Mouse (Mus musculus) ES-Bruce4 (cell line): Measurements from ENCODE around the gene Fam207a.

ENCODE experiments used
- CTCF ChIP-seq: IDR thresholded peaks from one replicate; pipeline ENCODE4 v1.8.1; 2011; ENCODE audit warnings: low read depth, low read length
- POLR2A ChIP-seq: IDR thresholded peaks from one replicate; pipeline ENCODE4 v1.8.1; 2011; ENCODE audit warnings: low read length; ENCODE audit not compliant: insufficient read depth

- TF ChIP-seq POLR2A (no peak), CTCF (no peak)
Observed at GRCm38 (mm10) chr10:77526488-77526887, 10.9 kb upstream of the Fam207a start.
